Mouse (Mus musculus) intestine, embryonic 16.5 days (tissue): ENCODE measurements around the gene Adamts14. TPM values are rescaled to one million over a fixed set of nuclear protein-coding genes. Genes with fewer than 3 reads are reported as not detected.

Experiments
- ATAC-seq: fragments of 200-750 bp; cut with Nextera tagmentation; 2 replicates; pipeline ENCODE4 v1.8.0; 2017; ENCODE audit warnings: moderate TSS enrichment, moderate library complexity
- H3K27ac ChIP-seq: fragments of 300-500 bp; sonication (generic); 2 replicates; pipeline ENCODE4 v1.5.1; 2014; ENCODE audit warnings: mild to moderate bottlenecking, low read length
- H3K27me3 ChIP-seq: fragments of 300-500 bp; sonication (generic); replicated peaks from 2 replicates; pipeline ENCODE4 v1.6.1; 2014; ENCODE audit warnings: low read length, control low read depth, mixed read lengths; ENCODE audit not compliant: control insufficient read depth, insufficient read depth
- H3K36me3 ChIP-seq: fragments of 300-500 bp; sonication (generic); 2 replicates; pipeline ENCODE4 v1.6.1; 2014; ENCODE audit warnings: low read length, control low read depth; ENCODE audit not compliant: control insufficient read depth, insufficient read depth
- H3K4me1 ChIP-seq: fragments of 300-500 bp; sonication (generic); 2 replicates; pipeline ENCODE4 v1.6.1; 2014; ENCODE audit warnings: low read length, control low read depth, mixed read lengths; ENCODE audit not compliant: control insufficient read depth, insufficient read depth
- H3K4me2 ChIP-seq: fragments of 300-500 bp; sonication (generic); 2 replicates; pipeline ENCODE4 v1.6.1; 2014; ENCODE audit warnings: low read depth, low read length, control low read depth
- H3K4me3 ChIP-seq: fragments of 300-500 bp; sonication (generic); 2 replicates; pipeline ENCODE4 v1.5.1; 2014; ENCODE audit warnings: mild to moderate bottlenecking, low read length
- H3K9ac ChIP-seq: fragments of 300-500 bp; sonication (generic); 2 replicates; pipeline ENCODE4 v1.6.1; 2014; ENCODE audit warnings: low read depth, low read length
- H3K9me3 ChIP-seq: fragments of 300-500 bp; sonication (generic); 2 replicates; pipeline ENCODE4 v1.6.1; 2016; ENCODE audit warnings: low read length, control low read depth; ENCODE audit not compliant: control insufficient read depth
- WGBS: fragments of 180-500 bp; shearing (Covaris S2); extraction: QIAGEN DNeasy Blood & Tissue Kit; methylation state at CpG from one replicate; pipeline ENCODE4 v1.1.7; 2014; 5-methylcytosine and 5-hydroxymethylcytosine counted together
- polyA plus RNA-seq: library from polyadenylated mRNA; unstranded; fragments of >200 nt; fragmentation: Nextera tagmentation; extraction: Ambion mirVana; gene quantifications from 2 replicates; pipeline ENCODE4 v1.2.1, GENCODE M21; 2015

Gene Adamts14
- polyA plus RNA-seq, 1 experiment from 2014 or later = 0.75 TPM

- no peaks in the 10 kb centered on the region for H3K27me3 ChIP-seq
- ATAC-seq = no peak
- H3K4me3 ChIP-seq = no peak overlapping the region
- no peak overlapping the region for H3K27ac ChIP-seq
- 0 out of 2 replicates have a peak, but pooled peaks cover 7% of the 10 kb centered on the region for H3K4me1 ChIP-seq
- no peaks in the 10 kb centered on the region for H3K9me3 ChIP-seq
- H3K9ac ChIP-seq = no peak overlapping the region
- no peaks in the 10 kb centered on the region for H3K36me3 ChIP-seq
- WGBS = 74% methylated on average over 5 of the region's 5 CpGs
- no peak overlapping the region for H3K4me2 ChIP-seq
Measured at GRCm38 (mm10) chr10:61281115-61281514, 7.9 kb upstream of the Adamts14 start.

- Histone ChIP-seq H3K9ac (no peak overlapping the region), H3K4me1 (0 out of 2 replicates have a peak, but pooled peaks cover 3% of the 10 kb centered on the region), H3K36me3 (no peaks in the 10 kb centered on the region), H3K27me3 (no peaks in the 10 kb centered on the region), H3K4me3 (no peak overlapping the region), H3K27ac (peak overlapping the region; percentile 47; the same call in 1 of the 2 replicates), H3K4me2 (no peak overlapping the region), H3K9me3 (no peaks in the 10 kb centered on the region)
- 52% methylated on average over 14 of the region's 14 CpGs for whole genome bisulfite sequencing
- no peak for ATAC-seq
Measured at GRCm38 (mm10) chr10:61277918-61278674, 4.9 kb upstream of the Adamts14 start.

GRCm38 (mm10) chr10:61277051-61277450 lies 3.8 kb upstream of the Adamts14 start:
- Histone ChIP-seq H3K4me1 (peaks cover 11% of the 10 kb centered on the region; the same call in 1 of the 2 replicates), H3K9ac (no peak overlapping the region), H3K4me3 (no peak overlapping the region), H3K9me3 (no peaks in the 10 kb centered on the region), H3K4me2 (no peak overlapping the region), H3K27me3 (no peaks in the 10 kb centered on the region), H3K36me3 (no peaks in the 10 kb centered on the region), H3K27ac (no peak overlapping the region)
- 93% methylated on average over 6 of the region's 6 CpGs for WGBS
- no peak for ATAC-seq

GRCm38 (mm10) chr10:61275669-61276110 lies 2.5 kb upstream of the Adamts14 start:
- no peak overlapping the region for H3K9ac ChIP-seq
- peaks cover 11% of the 10 kb centered on the region; the same call in 1 of the 2 replicates for H3K4me1 ChIP-seq
- ATAC-seq = peak; percentile 45
- no peak overlapping the region for H3K27ac ChIP-seq
- H3K36me3 ChIP-seq = no peaks in the 10 kb centered on the region
- H3K27me3 ChIP-seq = no peaks in the 10 kb centered on the region
- 7% methylated on average over 5 of the region's 5 CpGs for WGBS
- H3K4me3 ChIP-seq = no peak overlapping the region
- H3K4me2 ChIP-seq = no peak overlapping the region
- H3K9me3 ChIP-seq = no peaks in the 10 kb centered on the region

- Histone ChIP-seq H3K36me3 (no peaks in the 10 kb centered on the region), H3K4me1 (peaks cover 11% of the 10 kb centered on the region; the same call in 1 of the 2 replicates), H3K9me3 (no peaks in the 10 kb centered on the region), H3K27me3 (no peaks in the 10 kb centered on the region), H3K9ac (no peak overlapping the region), H3K4me3 (no peak overlapping the region), H3K4me2 (no peak overlapping the region), H3K27ac (no peak overlapping the region)
- WGBS = 54% methylated on average over 2 of the region's 2 CpGs
- no peak for ATAC-seq
Measured at GRCm38 (mm10) chr10:61274532-61274931, 1.3 kb upstream of the Adamts14 start.

- Histone ChIP-seq H3K27me3 (no peaks in the 10 kb centered on the region), H3K4me2 (peak overlapping the region; percentile 98), H3K27ac (no peak overlapping the region), H3K9ac (peak overlapping the region; percentile 73), H3K9me3 (no peaks in the 10 kb centered on the region), H3K36me3 (no peaks in the 10 kb centered on the region), H3K4me1 (peaks cover 11% of the 10 kb centered on the region; the same call in 1 of the 2 replicates), H3K4me3 (peak overlapping the region; percentile 61)
- no peak for ATAC-seq
- WGBS = 56% methylated on average over 7 of the region's 7 CpGs
Measured at GRCm38 (mm10) chr10:61273844-61274215, 592 bp upstream of the Adamts14 start.

- Histone ChIP-seq H3K36me3 (no peaks in the 10 kb centered on the region), H3K27me3 (no peaks in the 10 kb centered on the region), H3K4me1 (peaks cover 8% of the 10 kb centered on the region; the same call in 1 of the 2 replicates), H3K9me3 (no peaks in the 10 kb centered on the region), H3K27ac (no peak overlapping the region), H3K4me2 (peak overlapping the region; percentile 98), H3K9ac (peak overlapping the region; percentile 73), H3K4me3 (peak overlapping the region; percentile 61)
- WGBS = 47% methylated on average over 5 of the region's 5 CpGs
- ATAC-seq = no peak
Measured at GRCm38 (mm10) chr10:61272631-61273030, 607 bp downstream of the Adamts14 start.

- H3K36me3 ChIP-seq = no peaks in the 10 kb centered on the region
- H3K4me1 ChIP-seq = peaks cover 8% of the 10 kb centered on the region; the same call in 1 of the 2 replicates
- no peaks in the 10 kb centered on the region for H3K9me3 ChIP-seq
- no peak for ATAC-seq
- no peak overlapping the region for H3K27ac ChIP-seq
- H3K4me2 ChIP-seq = peak overlapping the region; percentile 98; the same call in 1 of the 2 replicates
- no peaks in the 10 kb centered on the region for H3K27me3 ChIP-seq
- no peak overlapping the region for H3K4me3 ChIP-seq
- no peak overlapping the region for H3K9ac ChIP-seq
- 57% methylated on average over 8 of the region's 8 CpGs for WGBS
Measured at GRCm38 (mm10) chr10:61272089-61272626, 1.1 kb downstream of the Adamts14 start.

GRCm38 (mm10) chr10:61267378-61267777 lies 5.9 kb downstream of the Adamts14 start:
- 86% methylated on average over 5 of the region's 5 CpGs for WGBS
- no peaks in the 10 kb centered on the region for H3K36me3 ChIP-seq
- no peak for ATAC-seq
- no peaks in the 10 kb centered on the region for H3K27me3 ChIP-seq
- no peak overlapping the region for H3K9ac ChIP-seq
- H3K4me1 ChIP-seq = peaks cover 1% of the 10 kb centered on the region; the same call in 1 of the 2 replicates
- H3K4me3 ChIP-seq = no peak overlapping the region
- H3K27ac ChIP-seq = no peak overlapping the region
- H3K4me2 ChIP-seq = no peak overlapping the region
- no peaks in the 10 kb centered on the region for H3K9me3 ChIP-seq
